Mouse (Mus musculus) embryonic fibroblast, embryonic 13.5 days (primary cell): ENCODE results near the gene Gm10985.

Experiments used
- CTCF ChIP-seq: IDR thresholded peaks from 2 replicates; pipeline ENCODE4 v1.5.1; 2011; ENCODE audit warnings: mild to moderate bottlenecking, control low read depth, low read length, moderate library complexity, borderline replicate concordance; ENCODE audit not compliant: insufficient read depth
- POLR2A ChIP-seq: IDR thresholded peaks from 2 replicates; pipeline ENCODE4 v1.6.1; 2011; ENCODE audit warnings: low read depth, mild to moderate bottlenecking, control low read depth, low read length, moderate library complexity

DNA sequence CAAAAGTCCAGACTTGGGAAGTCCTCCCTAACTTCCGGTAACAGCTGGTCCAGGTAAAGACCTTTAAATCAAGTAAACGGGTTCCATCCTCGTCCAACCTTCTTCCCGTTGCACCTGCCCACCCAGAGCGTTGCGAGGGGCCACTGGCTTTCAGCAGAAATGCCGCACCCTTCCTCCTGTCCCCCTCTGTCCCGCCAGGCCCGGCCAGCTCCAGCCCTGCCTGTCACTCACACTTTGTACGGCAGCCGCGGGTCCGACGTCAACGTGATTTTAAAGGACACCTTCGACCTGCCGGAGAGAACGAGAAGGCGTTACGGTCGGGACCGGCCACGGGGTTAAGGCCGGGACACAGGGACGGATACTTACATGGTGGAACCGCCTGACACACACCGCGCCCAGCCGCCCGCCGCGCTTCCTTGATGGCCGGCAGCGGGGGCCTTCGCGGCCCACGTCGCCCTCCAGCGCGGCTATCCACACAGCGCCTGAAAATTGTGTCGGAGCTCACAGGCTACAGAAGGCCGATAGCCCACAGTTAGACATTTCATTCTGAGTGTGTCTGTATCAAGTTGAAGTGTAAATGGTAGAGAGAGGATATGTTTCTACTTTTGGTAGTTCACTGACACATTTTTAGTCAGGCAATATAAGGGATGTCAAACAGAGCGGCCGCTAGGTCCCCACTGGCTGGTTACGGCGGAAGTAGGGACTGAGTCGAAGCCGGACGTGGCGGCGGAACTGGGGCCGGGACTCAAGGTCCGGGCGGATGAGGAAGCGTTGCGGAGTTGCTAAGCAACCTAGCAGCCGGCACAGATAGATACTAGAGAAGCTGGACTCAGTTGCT, 18.7 kb downstream of the Gm10985 start, which contains the start of gene Ufm1:
- TF ChIP-seq POLR2A, result peak; percentile 52
- no peak for TF ChIP-seq CTCF
